In genomic region chr8:94872156-94872555, GRCm38 (mm10) we compare ENCODE assay signal across 10 mouse cellular contexts. TPM values are rescaled to one million over a fixed set of nuclear protein-coding genes. Genes with fewer than 3 reads are reported as not detected.
DNase-seq lines count a peak whose midpoint lies in the region; ATAC-seq and TF ChIP-seq lines count a peak whose summit lies in the region.
"Had no signal": no experiment of that assay in that cellular context is flagged by ENCODE, and none has a peak within 500 bp of the region (broad histone marks: within the 10 kb centered on the region; RNA-seq: fewer than 3 reads in every experiment).

No protein-coding gene starts in this region.

- DNase-seq in cerebellum, postnatal 10 days: peak; percentile 56 to 70
- DNase-seq in cerebellum, adult 18-20 months: no peak
- no peak for DNase-seq in lung, postnatal 0 days (ENCODE audit: low spot score)
- no peak for DNase-seq in lung, postnatal 36 days
- DNase-seq in kidney, adult 8-10 months: peak; percentile 41 to 52
- DNase-seq in retina, postnatal 1 day: peak; percentile 76
- no peak for DNase-seq in thymus, adult 18-20 months
- DNase-seq in urinary bladder, adult 18-20 months (ENCODE audit: low spot score in 2 of 2): no peak
- DNase-seq: gastrocnemius, postnatal 25 days; thymus, postnatal 36 days had no signal

- H3K27me3 ChIP-seq in lung, postnatal 0 days (replicated peaks; ENCODE audit: insufficient read depth, low read length): no peaks in the 10 kb centered on the region

- TF ChIP-seq EP300 in lung, postnatal 0 days (IDR thresholded peaks at IDR 0.05): no peak

- H3K36me3 ChIP-seq in lung, postnatal 0 days (ENCODE audit: insufficient read depth, low read length): 0 out of 2 replicates have a peak, but pooled peaks cover under 1% of the 10 kb centered on the region

- no peaks in the 10 kb centered on the region for H3K9me3 ChIP-seq in lung, postnatal 0 days (ENCODE audit: low read length)

- WGBS in lung, postnatal 0 days: 42% methylated on average over 3 of the region's 3 CpGs

- H3K4me3 ChIP-seq in lung, postnatal 0 days (ENCODE audit: low read depth, low read length): no peak overlapping the region

- ATAC-seq in lung, postnatal 0 days: no peak

- H3K4me2 ChIP-seq in lung, postnatal 0 days (replicated peaks; ENCODE audit: low read depth, low read length): no peak overlapping the region

- peak overlapping the region; percentile 38; the same call in 1 of the 2 replicates for H3K27ac ChIP-seq in lung, postnatal 0 days (ENCODE audit: low read length)

- peaks cover 37% of the 10 kb centered on the region for H3K4me1 ChIP-seq in lung, postnatal 0 days (ENCODE audit: insufficient read depth, low read depth, low read length)

- 0 out of 2 replicates have a peak overlapping the region, but pooled peaks have one; percentile 1 for H3K9ac ChIP-seq in lung, postnatal 0 days (replicated peaks; ENCODE audit: low read depth)

- no peak for TF ChIP-seq CTCF in lung, postnatal 0 days (IDR thresholded peaks at IDR 0.05)

RNA-seq across cellular contexts. Expression of gene Dok4, which starts 4.0 kb away (rescaled TPM):
- 42.7 and 47.5 TPM in 2 replicates for polyA plus RNA-seq in lung, postnatal 0 days (2015; fragmentation: Nextera tagmentation; extraction: Ambion mirVana)

RNA-seq across cellular contexts. Expression of gene Polr2c, which starts 14.9 kb away (rescaled TPM):
- 98.4 and 103 TPM in 2 replicates for polyA plus RNA-seq in lung, postnatal 0 days (2015; fragmentation: Nextera tagmentation; extraction: Ambion mirVana)

RNA-seq across cellular contexts. Expression of gene Ciapin1, which starts 34.0 kb away (rescaled TPM):
- polyA plus RNA-seq in lung, postnatal 0 days (2015; fragmentation: Nextera tagmentation; extraction: Ambion mirVana): 66.7 and 74.5 TPM in 2 replicates

RNA-seq across cellular contexts. Expression of gene Coq9, which starts 34.0 kb away (rescaled TPM):
- 47.1 and 51.4 TPM in 2 replicates for polyA plus RNA-seq in lung, postnatal 0 days (2015; fragmentation: Nextera tagmentation; extraction: Ambion mirVana)

RNA-seq across cellular contexts. Expression of gene Ccdc102a, which starts 45.7 kb away (rescaled TPM):
- 14.6 and 17.2 TPM in 2 replicates for polyA plus RNA-seq in lung, postnatal 0 days (2015; fragmentation: Nextera tagmentation; extraction: Ambion mirVana)

Comparison
In these comparisons a context has a peak if more than half of its experiments do, and no peak if none do; other contexts are left out.
1. DNase-seq: peak in cerebellum, postnatal 10 days (2 of 2), kidney, adult 8-10 months (2 of 2) and retina, postnatal 1 day (single experiment); none in cerebellum, adult 18-20 months (0 of 2), lung, postnatal 0 days (single experiment), lung, postnatal 36 days (single experiment), thymus, adult 18-20 months (0 of 2) and urinary bladder, adult 18-20 months (0 of 2).